Mouse (Mus musculus): ENCODE measurements at regions not wholly inside any gene's neighbourhood (a gene's known extent, or its start where the extent isn't known, plus 50 kb on each side); places are given as distances from the start of the nearest gene placed in this dataset.

DNA sequence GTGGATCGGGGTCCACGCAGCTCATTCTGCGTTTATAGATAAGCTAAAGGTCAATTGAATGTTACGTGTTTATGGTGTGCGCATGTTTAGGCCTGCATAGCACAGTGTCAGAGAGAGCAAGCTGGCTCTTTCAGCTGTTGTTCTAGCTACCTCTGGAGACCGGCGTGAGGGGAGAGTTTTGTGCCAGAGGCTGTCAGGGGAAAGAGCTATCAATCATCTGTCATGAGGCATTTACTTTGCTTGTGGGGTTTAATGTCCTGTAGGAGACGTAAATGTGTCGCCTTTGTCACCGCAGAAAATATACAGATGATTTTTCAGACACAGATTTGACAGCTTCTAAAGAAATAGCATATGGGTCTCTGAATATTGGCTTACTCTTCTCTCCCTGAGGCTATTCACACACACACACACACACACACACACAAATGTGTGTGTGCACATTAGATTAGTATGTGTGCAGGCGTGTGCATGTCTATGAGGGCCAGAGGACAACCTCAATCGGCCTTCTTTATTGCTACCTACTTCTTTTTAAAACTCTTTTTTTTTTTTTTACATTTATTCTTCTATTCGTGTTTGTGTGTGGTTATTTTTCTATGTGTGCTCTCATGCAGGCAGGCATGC is 432.0 kb upstream of the Mctp2 start:
- H3K9me3 ChIP-seq, result no peaks in the 10 kb centered on the region
- no peaks in the 10 kb centered on the region for H3K36me3 ChIP-seq
- WGBS, result 75% methylated on average over 13 of the region's 13 CpGs
- no peaks in the 10 kb centered on the region for H3K27me3 ChIP-seq (ENCODE audit: insufficient read depth, poor library complexity, severe bottlenecking)
- H3K4me1 ChIP-seq, result no peaks in the 10 kb centered on the region
- no peak overlapping the region for H3K4me3 ChIP-seq
- no peak for DNase-seq (ENCODE audit: low spot score)
- no peak overlapping the region for H3K27ac ChIP-seq

DNA sequence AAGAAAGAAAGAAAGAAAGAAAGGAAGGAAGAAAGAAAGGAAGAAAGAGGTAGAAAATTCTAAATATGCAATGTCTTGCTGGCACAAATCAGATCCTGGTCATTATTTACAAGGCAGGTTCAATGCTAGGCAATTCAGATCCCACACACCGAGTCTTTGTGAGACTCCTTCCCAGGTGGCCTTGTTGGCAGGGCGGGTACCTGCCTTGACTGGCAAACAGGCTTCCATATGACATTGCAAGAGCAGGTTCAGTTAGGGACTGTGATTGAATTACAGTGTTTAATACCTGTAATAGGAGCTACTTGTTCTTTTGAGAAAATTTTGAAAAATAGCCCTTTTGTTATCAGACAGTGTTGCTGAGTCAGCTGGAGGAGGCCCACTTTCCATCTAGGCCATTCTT is 436.0 kb upstream of the Mctp2 start:
- Histone ChIP-seq H3K4me1 (no peaks in the 10 kb centered on the region), H3K9me3 (no peaks in the 10 kb centered on the region), H3K36me3 (no peaks in the 10 kb centered on the region), H3K4me3 (no peak overlapping the region), H3K27me3 (ENCODE audit: insufficient read depth, poor library complexity, severe bottlenecking) (no peaks in the 10 kb centered on the region), H3K27ac (no peak overlapping the region)
- DNase-seq (ENCODE audit: low spot score), result no peak
- WGBS, result 77% methylated on average over 2 of the region's 2 CpGs

GRCm38 (mm10) chr7:72751501-72751917 is 445.1 kb upstream of the Mctp2 start:
- DNase-seq (ENCODE audit: low spot score), result no peak
- no peaks in the 10 kb centered on the region for H3K36me3 ChIP-seq
- WGBS, result 80% methylated on average over 10 of the region's 10 CpGs
- H3K9me3 ChIP-seq, result no peaks in the 10 kb centered on the region
- H3K27ac ChIP-seq, result no peak overlapping the region
- no peak overlapping the region for H3K4me3 ChIP-seq
- no peaks in the 10 kb centered on the region for H3K4me1 ChIP-seq
- H3K27me3 ChIP-seq (ENCODE audit: insufficient read depth, poor library complexity, severe bottlenecking), result no peaks in the 10 kb centered on the region

- 47% methylated on average over 3 of the region's 3 CpGs for WGBS
- Histone ChIP-seq H3K4me1 (no peaks in the 10 kb centered on the region), H3K36me3 (no peaks in the 10 kb centered on the region), H3K27me3 (ENCODE audit: insufficient read depth, poor library complexity, severe bottlenecking) (no peaks in the 10 kb centered on the region), H3K4me3 (no peak overlapping the region), H3K9me3 (no peaks in the 10 kb centered on the region), H3K27ac (no peak overlapping the region)
- no peak for DNase-seq (ENCODE audit: low spot score)
Observed at GRCm38 (mm10) chr7:72753053-72753559, 446.7 kb upstream of the Mctp2 start.

- no peaks in the 10 kb centered on the region for H3K9me3 ChIP-seq
- H3K27ac ChIP-seq, result no peak overlapping the region
- WGBS, result 53% methylated on average over 1 of the region's 1 CpGs
- no peaks in the 10 kb centered on the region for H3K27me3 ChIP-seq (ENCODE audit: insufficient read depth, poor library complexity, severe bottlenecking)
- H3K4me1 ChIP-seq, result no peaks in the 10 kb centered on the region
- no peak overlapping the region for H3K4me3 ChIP-seq
- DNase-seq (ENCODE audit: low spot score), result no peak
- no peaks in the 10 kb centered on the region for H3K36me3 ChIP-seq
Observed at GRCm38 (mm10) chr7:72762711-72763110, 456.3 kb upstream of the Mctp2 start.

DNA sequence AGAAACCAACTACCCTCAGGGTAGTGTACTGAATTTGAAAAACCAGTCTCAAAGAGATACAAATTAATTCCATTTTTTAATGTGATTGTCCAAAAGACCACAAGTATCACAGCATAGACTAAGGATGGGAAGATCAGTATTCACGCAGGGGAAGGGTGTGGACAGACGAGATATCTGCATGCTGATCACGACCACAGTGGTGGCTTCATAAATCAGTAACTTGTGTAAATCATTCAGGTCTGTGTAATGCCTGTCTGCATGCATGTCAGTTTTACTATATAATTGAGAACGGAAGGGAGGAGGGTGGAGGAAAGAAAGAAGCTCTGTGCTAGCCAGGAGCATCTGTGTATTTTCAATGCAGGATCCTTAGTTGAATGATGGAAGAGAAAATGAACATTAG is 462.3 kb upstream of the Mctp2 start:
- Histone ChIP-seq H3K4me1 (no peaks in the 10 kb centered on the region), H3K9me3 (no peaks in the 10 kb centered on the region), H3K27me3 (ENCODE audit: insufficient read depth, poor library complexity, severe bottlenecking) (no peaks in the 10 kb centered on the region), H3K4me3 (no peak overlapping the region), H3K36me3 (no peaks in the 10 kb centered on the region), H3K27ac (no peak overlapping the region)
- WGBS, result 64% methylated on average over 4 of the region's 4 CpGs
- no peak for DNase-seq (ENCODE audit: low spot score)

DNA sequence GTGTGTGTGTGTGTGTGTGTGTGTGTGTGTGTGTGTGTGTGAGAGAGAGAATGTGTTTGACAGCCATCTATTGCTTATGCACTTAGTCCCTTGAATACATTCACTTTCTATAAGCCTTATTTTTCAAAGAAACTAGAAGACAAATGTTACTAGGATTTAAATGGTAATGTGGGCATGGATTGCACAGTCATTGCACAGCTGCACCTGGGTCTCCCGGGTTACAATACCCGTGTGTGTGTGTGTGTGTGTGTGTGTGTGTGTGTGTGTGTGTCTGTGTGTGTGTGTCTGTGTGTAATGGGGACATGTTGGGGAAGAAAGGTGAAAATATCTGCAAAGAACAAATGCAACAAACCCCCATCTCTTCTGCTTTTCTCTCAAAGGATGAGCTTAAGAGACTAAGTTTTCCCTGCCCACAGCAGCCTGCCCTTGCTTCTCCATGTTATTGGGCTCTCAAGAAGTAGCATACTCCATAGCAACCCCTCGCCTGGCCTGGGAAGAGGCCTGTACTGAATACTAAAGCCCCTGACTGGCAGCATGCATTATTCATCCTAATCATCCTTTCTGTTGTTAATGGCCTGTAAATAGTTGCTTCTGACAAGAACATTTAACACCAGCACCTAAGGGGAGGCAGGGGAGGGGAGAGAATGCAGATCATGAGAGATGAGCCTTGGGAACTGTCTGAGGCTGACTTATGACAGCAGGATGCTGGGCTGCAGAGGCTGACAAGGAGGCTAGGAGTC is 467.8 kb upstream of the Mctp2 start:
- Histone ChIP-seq H3K9me3 (no peaks in the 10 kb centered on the region), H3K27ac (no peak overlapping the region), H3K27me3 (ENCODE audit: insufficient read depth, poor library complexity, severe bottlenecking) (no peaks in the 10 kb centered on the region), H3K36me3 (no peaks in the 10 kb centered on the region), H3K4me3 (no peak overlapping the region), H3K4me1 (no peaks in the 10 kb centered on the region)
- 75% methylated on average over 3 of the region's 3 CpGs for WGBS
- no peak for DNase-seq (ENCODE audit: low spot score)

- no peaks in the 10 kb centered on the region for H3K9me3 ChIP-seq
- H3K27ac ChIP-seq, result no peak overlapping the region
- no peaks in the 10 kb centered on the region for H3K36me3 ChIP-seq
- 42% methylated on average over 3 of the region's 3 CpGs for WGBS
- no peak overlapping the region for H3K4me3 ChIP-seq
- no peak for DNase-seq (ENCODE audit: low spot score)
- no peaks in the 10 kb centered on the region for H3K4me1 ChIP-seq
- H3K27me3 ChIP-seq (ENCODE audit: insufficient read depth, poor library complexity, severe bottlenecking), result no peaks in the 10 kb centered on the region
Observed at GRCm38 (mm10) chr7:72774771-72775119, 468.3 kb upstream of the Mctp2 start.

DNA sequence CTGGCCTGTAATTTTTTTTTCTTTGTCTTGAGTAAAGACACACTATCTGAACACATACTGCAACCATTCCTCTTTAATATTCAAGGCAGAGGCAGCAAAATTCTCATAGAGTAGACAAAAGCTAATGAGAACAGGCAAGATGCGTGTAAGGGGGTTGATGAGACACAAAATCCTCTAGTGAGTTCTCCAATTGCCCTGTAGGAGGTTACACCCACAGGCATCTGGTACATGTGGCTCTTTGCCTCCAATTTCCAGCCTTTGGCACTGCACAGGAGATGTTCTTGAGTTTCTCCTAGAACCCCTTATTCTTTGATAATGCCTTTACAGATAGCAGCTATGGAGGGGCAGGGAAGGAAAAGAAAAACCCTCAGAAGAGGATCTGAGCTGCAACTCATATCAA is 480.9 kb upstream of the Mctp2 start:
- H3K36me3 ChIP-seq, result no peaks in the 10 kb centered on the region
- 90% methylated on average over 1 of the region's 1 CpGs for WGBS
- no peak for DNase-seq (ENCODE audit: low spot score)
- no peak overlapping the region for H3K4me3 ChIP-seq
- H3K9me3 ChIP-seq, result no peaks in the 10 kb centered on the region
- no peaks in the 10 kb centered on the region for H3K4me1 ChIP-seq
- H3K27ac ChIP-seq, result no peak overlapping the region
- H3K27me3 ChIP-seq (ENCODE audit: insufficient read depth, poor library complexity, severe bottlenecking), result no peaks in the 10 kb centered on the region

DNA sequence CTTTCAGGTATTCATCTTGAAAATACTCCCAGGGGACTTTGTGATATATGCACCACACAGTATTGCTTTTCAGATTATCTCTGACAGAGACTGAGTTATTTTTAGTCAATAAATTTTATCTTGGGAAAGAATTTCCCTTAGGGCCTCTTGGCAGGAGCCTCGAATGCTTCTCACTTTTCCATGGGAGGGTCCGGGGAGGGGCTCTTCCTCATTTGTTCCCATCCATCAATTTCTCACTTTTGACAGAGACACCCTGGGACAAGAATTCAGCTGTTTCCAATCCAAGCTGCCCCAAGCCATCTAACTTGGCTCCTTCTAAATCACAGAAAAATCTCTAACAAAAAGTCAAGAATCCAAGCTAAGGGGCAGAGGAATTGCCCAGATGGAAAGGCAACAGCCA is 481.9 kb upstream of the Mctp2 start:
- no peak overlapping the region for H3K4me3 ChIP-seq
- WGBS, result 21% methylated on average over 2 of the region's 2 CpGs
- no peaks in the 10 kb centered on the region for H3K9me3 ChIP-seq
- no peaks in the 10 kb centered on the region for H3K27me3 ChIP-seq (ENCODE audit: insufficient read depth, poor library complexity, severe bottlenecking)
- H3K36me3 ChIP-seq, result no peaks in the 10 kb centered on the region
- H3K27ac ChIP-seq, result no peak overlapping the region
- no peak for DNase-seq (ENCODE audit: low spot score)
- no peaks in the 10 kb centered on the region for H3K4me1 ChIP-seq

DNA sequence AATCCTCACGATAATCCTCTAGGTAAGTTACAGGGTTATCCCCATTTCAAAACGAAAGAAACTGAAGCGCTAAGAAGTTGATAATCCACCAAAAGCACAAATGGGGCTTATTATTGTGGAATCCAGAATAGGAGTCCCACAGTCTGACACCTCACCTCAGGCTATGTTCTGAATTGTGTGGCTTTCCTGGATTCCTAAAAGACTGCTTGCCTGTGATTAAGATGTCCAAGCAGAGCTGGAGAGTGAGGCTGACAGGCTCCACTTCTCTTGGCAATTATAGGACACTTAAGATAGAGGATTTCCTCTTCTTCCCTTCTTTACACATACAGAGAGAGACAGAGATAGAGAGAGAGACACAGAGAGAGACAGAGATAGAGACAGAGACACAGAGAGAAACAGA is 515.7 kb upstream of the Mctp2 start:
- 79% methylated on average over 3 of the region's 3 CpGs for WGBS
- no peak overlapping the region for H3K27ac ChIP-seq
- no peaks in the 10 kb centered on the region for H3K4me1 ChIP-seq
- no peak overlapping the region for H3K4me3 ChIP-seq
- H3K36me3 ChIP-seq, result no peaks in the 10 kb centered on the region
- no peaks in the 10 kb centered on the region for H3K27me3 ChIP-seq (ENCODE audit: insufficient read depth, poor library complexity, severe bottlenecking)
- no peaks in the 10 kb centered on the region for H3K9me3 ChIP-seq
- DNase-seq (ENCODE audit: low spot score), result no peak

GRCm38 (mm10) chr7:72826597-72826996 is 520.2 kb upstream of the Mctp2 start:
- Histone ChIP-seq H3K27ac (no peak overlapping the region), H3K36me3 (no peaks in the 10 kb centered on the region), H3K4me3 (no peak overlapping the region), H3K9me3 (no peaks in the 10 kb centered on the region), H3K4me1 (no peaks in the 10 kb centered on the region), H3K27me3 (ENCODE audit: insufficient read depth, poor library complexity, severe bottlenecking) (no peaks in the 10 kb centered on the region)
- WGBS, result 78% methylated on average over 3 of the region's 3 CpGs
- DNase-seq (ENCODE audit: low spot score), result no peak

DNA sequence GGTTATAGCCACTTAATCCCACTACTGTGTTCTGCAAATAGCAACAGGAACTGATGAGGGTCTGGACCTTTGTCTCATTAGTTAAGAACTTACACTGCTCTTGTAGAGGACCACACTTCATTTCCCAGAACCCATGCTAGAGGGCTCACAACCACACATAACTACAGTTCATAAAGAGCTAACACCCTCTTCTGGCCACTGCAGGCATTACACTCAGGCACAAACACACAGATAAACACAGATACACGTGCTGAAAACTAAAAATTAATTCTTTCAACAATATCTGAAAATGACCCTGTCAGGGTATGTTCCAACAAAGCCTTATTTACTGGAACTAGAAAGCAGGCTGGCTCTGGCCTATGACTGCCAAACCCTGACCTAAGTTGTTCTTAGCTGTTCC is 529.0 kb upstream of the Mctp2 start:
- Histone ChIP-seq H3K4me3 (no peak overlapping the region), H3K9me3 (no peaks in the 10 kb centered on the region), H3K27ac (no peak overlapping the region), H3K27me3 (ENCODE audit: insufficient read depth, poor library complexity, severe bottlenecking) (no peaks in the 10 kb centered on the region), H3K36me3 (no peaks in the 10 kb centered on the region), H3K4me1 (no peaks in the 10 kb centered on the region)
- DNase-seq (ENCODE audit: low spot score), result no peak
- WGBS, result 80% methylated on average over 1 of the region's 1 CpGs

- H3K27me3 ChIP-seq (ENCODE audit: insufficient read depth, poor library complexity, severe bottlenecking), result no peaks in the 10 kb centered on the region
Observed at GRCm38 (mm10) chr7:72836026-72836425, 529.6 kb upstream of the Mctp2 start.

More at GRCm38 (mm10) chr7:72836026-72836425, 529.6 kb upstream of the Mctp2 start:
- no peak for DNase-seq (ENCODE audit: low spot score)
- H3K27ac ChIP-seq, result no peak overlapping the region
- no peaks in the 10 kb centered on the region for H3K4me1 ChIP-seq
- no peaks in the 10 kb centered on the region for H3K9me3 ChIP-seq
- H3K4me3 ChIP-seq, result no peak overlapping the region
- no peaks in the 10 kb centered on the region for H3K36me3 ChIP-seq
- 75% methylated on average over 4 of the region's 4 CpGs for WGBS
